Mouse (Mus musculus) brain, embryonic 14.5 days (tissue): ENCODE measurements at regions not wholly inside any gene's neighbourhood (a gene's known extent, or its start where the extent isn't known, plus 50 kb on each side); places are given as distances from the start of the nearest gene placed in this dataset.

Source experiments
- CTCF ChIP-seq: fragments of 200-500 bp; IDR thresholded peaks from 2 replicates; pipeline ENCODE4 v1.5.1; 2012; ENCODE audit warnings: inconsistent platforms, mild to moderate bottlenecking, moderate library complexity, borderline replicate concordance; ENCODE audit not compliant: insufficient read depth, insufficient read length; ENCODE audit errors: extremely low read depth
- POLR2A ChIP-seq: fragments of 200-500 bp; IDR thresholded peaks from 2 replicates; pipeline ENCODE4 v1.6.1; 2012; ENCODE audit warnings: mild to moderate bottlenecking, inconsistent platforms, borderline replicate concordance; ENCODE audit not compliant: poor library complexity, insufficient read depth, insufficient read length, severe bottlenecking; ENCODE audit errors: extremely low read depth

- TF ChIP-seq CTCF: no peak
- no peak for TF ChIP-seq POLR2A
These were observed 507.5 kb downstream of the Gm826 start for GRCm38 (mm10) chr2:159826417-159826816.
